Mouse (Mus musculus) kidney, postnatal 10 days (tissue): ENCODE measurements around the gene Wrap53.
A peak's percentile ranks its signal among the peaks of the same experiment; 100 is the strongest.

Experiments
- DNase-seq: peaks from one replicate; pipeline ENCODE4 v3.0.0; 2021; ENCODE audit warnings: mixed read lengths

Gene Wrap53

GRCm38 (mm10) chr11:69600098-69600497, 20.0 kb upstream of the Wrap53 start:
- peak; percentile 85 for DNase-seq

GRCm38 (mm10) chr11:69599436-69599835, 19.4 kb upstream of the Wrap53 start:
- DNase-seq: no peak

- no peak for DNase-seq
These were observed 14.8 kb upstream of the Wrap53 start for GRCm38 (mm10) chr11:69594853-69595252.

- no peak for DNase-seq
These were observed 12.7 kb upstream of the Wrap53 start for GRCm38 (mm10) chr11:69592799-69593198.

- peak; percentile 25 for DNase-seq
These were observed 12.0 kb upstream of the Wrap53 start for GRCm38 (mm10) chr11:69591899-69592637.

GRCm38 (mm10) chr11:69591424-69591823, 11.4 kb upstream of the Wrap53 start:
- no peak for DNase-seq

- DNase-seq: no peak
These were observed 10.6 kb upstream of the Wrap53 start for GRCm38 (mm10) chr11:69590622-69591021.

- no peak for DNase-seq
These were observed 9.3 kb upstream of the Wrap53 start for GRCm38 (mm10) chr11:69589207-69589834.

- no peak for DNase-seq
These were observed 5.8 kb upstream of the Wrap53 start for GRCm38 (mm10) chr11:69585718-69586325.

GRCm38 (mm10) chr11:69584937-69585336, 4.9 kb upstream of the Wrap53 start:
- DNase-seq: no peak

- DNase-seq: no peak
These were observed 4.0 kb upstream of the Wrap53 start for GRCm38 (mm10) chr11:69584008-69584407.

- no peak for DNase-seq
These were observed 2.3 kb upstream of the Wrap53 start for GRCm38 (mm10) chr11:69582230-69582805.

GRCm38 (mm10) chr11:69581814-69582213, 1.8 kb upstream of the Wrap53 start:
- DNase-seq: no peak

- DNase-seq: peak; percentile 95
These were observed 1.2 kb upstream of the Wrap53 start for GRCm38 (mm10) chr11:69581147-69581688.

- DNase-seq: no peak
These were observed 604 bp upstream of the Wrap53 start for GRCm38 (mm10) chr11:69580572-69581146.

GRCm38 (mm10) chr11:69579128-69580017, 682 bp downstream of the Wrap53 start:
- peak; percentile 96 for DNase-seq

- no peak for DNase-seq
These were observed 1.8 kb downstream of the Wrap53 start for GRCm38 (mm10) chr11:69578301-69578700.

GRCm38 (mm10) chr11:69576307-69576706, 3.7 kb downstream of the Wrap53 start:
- no peak for DNase-seq

GRCm38 (mm10) chr11:69575220-69575619, 4.8 kb downstream of the Wrap53 start:
- DNase-seq: no peak

- DNase-seq: no peak
These were observed 14.9 kb downstream of the Wrap53 start for GRCm38 (mm10) chr11:69565131-69565530.

- no peak for DNase-seq
These were observed 15.7 kb downstream of the Wrap53 start for GRCm38 (mm10) chr11:69564391-69564790.

GRCm38 (mm10) chr11:69563373-69563772, 16.7 kb downstream of the Wrap53 start:
- DNase-seq: no peak
